Mouse (Mus musculus) adrenal gland, adult 18-20 months (tissue): ENCODE data around the gene Ndufs2. TPM values are rescaled to one million over a fixed set of nuclear protein-coding genes. Genes with fewer than 3 reads are reported as not detected.
"Not testable (repeated sequence)": the region's sequence is repeated elsewhere in the genome, so short reads cannot be mapped to it uniquely, and the experiment has no call there.

Experiments
- DNase-seq, 2 experiments: peaks; one replicate each; pipeline ENCODE4 v3.0.0; 2021 to 2022; ENCODE audit warnings: low spot score in 2 of 2
- total RNA-seq, 2 experiments: library from RNA; stranded (reverse); gene quantifications; 1 replicate in 1 of 2; 2 replicates in 1 of 2; pipeline ENCODE4 v1.2.3; 2021

Gene Ndufs2
- total RNA-seq, 2 experiments from 2014 or later: 683 to 1,034 TPM

DNA sequence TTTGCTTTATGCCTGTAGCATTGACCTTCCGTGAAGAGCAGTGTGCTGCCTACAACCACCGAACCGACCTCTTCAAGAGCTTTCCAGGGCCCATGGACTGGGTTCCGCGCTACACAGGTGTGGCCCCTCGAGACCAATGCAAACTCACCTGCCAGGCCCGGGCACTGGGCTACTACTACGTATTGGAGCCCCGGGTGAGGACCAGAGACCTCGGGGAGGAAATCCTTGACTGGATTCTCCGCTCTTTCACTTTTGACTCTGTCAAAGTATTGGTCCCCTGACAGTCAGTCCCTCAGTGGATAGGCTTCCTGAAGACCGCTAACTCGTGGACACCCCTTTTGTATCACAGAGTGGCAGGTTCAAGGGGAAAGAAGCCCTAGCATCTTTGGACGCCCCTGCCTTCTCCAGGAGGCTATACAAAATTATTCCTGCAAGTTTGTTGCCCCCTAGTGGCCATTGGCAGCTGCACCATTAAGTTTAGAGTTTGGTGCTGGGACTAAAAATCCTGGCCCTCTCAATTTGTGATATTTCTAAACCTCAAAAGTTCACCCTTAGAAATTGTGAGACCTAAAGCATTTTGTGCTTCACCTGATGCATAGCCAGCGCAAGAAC is 5.9 kb upstream of the Ndufs2 start:
- peak in 1 of 2 experiments; percentile 63 for DNase-seq

DNA sequence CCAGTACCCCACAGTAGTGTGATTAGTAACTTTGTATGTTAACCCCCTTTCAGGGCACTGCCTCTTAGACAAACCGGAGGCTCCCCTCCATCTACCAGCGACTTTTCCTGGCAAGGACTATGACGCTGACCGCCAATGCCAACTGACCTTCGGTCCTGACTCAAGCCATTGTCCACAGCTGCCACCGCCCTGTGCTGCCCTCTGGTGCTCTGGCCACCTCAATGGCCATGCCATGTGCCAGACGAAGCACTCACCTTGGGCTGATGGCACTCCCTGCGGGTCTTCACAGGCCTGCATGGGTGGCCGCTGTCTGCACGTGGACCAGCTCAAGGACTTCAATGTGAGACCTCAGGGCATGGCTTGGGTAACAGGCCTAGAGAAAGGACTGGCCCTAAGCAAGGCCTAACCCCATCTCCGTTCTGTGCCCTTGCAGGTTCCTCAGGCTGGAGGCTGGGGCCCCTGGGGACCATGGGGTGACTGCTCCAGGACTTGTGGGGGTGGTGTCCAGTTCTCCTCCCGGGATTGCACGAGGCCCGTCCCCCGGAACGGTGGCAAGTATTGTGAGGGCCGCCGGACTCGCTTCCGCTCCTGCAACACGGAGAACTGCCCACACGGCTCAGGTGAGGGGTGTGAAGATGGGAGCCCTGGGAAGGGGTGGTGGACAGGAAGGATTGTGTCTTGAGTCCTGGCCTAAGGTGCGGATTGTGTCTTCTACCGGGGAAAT is 5.1 kb upstream of the Ndufs2 start:
- DNase-seq: no peak

DNA sequence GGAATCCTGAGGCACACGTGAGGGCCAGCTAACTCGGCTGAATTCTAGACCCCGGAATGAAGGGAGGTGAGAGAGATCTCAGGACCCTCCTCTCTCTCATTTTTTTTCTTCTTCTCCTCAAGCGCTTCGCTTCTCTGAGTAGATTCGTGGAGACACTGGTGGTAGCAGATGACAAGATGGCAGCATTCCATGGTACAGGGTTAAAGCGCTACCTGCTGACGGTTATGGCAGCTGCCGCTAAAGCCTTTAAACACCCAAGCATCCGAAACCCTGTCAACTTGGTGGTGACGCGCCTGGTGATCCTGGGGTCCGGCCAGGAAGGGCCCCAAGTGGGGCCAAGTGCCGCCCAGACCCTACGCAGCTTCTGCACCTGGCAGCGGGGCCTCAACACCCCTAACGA is 1.2 kb upstream of the Ndufs2 start:
- no peak for DNase-seq

DNA sequence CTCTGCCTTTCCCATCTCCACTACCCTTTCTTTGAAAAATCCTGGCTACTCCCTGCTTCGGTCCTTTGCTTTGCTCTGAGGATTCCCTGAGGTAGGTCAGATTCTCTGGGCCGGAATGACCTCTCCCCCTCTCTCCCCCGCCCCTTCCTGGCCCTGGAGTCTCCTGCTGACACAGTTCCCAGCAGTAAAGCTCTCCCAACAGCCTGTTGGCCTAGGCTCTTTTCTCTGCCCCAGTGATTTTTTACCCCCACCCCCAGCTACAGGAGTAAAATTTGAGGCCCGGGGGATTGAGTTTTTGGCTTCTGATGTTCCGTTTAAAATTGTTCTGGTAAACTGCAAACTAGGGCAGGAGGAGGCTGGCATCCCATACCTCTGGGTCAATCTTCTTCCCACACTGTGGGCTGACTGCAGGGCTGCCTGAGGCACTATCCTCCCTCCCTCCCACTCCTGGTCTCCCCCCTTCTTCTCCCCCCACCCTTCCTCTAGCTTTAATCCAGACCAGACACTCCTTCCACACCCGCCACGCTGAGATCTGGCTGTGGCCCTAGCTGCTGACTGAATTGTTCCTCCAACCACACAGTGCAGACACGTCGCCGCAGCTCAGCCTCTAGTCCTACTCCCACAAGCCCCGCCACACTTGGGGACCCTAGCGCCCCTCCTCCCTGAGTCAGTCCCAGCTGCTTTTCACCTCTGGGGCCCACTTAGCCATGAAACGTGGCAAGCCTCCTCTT is 571 bp upstream of the Ndufs2 start:
- no peak for DNase-seq

DNA sequence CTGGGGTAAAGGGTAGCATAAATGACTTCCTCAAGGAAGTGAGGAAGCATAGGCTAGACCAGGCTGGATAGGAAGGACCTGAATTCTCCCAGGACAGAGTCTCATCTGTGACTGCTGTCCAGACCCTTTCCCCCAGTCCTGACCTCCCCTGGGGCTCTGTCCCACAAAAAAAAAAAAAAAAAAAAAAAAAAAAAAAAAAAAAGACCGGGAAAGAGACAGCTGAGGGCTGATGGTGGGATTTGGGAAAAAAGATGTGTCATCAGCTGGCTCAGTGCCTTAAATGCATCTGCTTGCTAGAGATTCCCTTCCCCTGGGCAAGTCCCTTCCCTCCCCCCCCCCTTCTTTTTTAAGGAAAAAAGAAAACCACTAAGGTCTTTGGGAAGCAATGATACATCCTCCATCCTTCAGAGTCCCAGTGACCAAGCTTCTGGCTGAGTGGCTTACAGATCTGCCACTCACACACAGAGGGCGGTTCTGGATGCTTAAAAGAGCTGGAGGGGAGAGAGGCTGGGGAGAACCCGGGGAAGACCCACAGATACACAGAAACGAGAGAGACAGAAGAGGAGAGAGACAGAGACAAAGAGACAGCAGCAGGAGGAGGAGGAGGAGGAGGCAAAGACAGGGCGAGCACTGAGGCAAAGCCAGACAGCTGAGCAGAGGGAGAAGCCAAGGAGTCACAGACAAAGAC is 1.1 kb downstream of the Ndufs2 start, which contains the start of gene Adamts4:
Gene Adamts4 (plus strand): TSS at position 509 of the 688 bp plus-strand sequence.
- DNase-seq: no peak

DNA sequence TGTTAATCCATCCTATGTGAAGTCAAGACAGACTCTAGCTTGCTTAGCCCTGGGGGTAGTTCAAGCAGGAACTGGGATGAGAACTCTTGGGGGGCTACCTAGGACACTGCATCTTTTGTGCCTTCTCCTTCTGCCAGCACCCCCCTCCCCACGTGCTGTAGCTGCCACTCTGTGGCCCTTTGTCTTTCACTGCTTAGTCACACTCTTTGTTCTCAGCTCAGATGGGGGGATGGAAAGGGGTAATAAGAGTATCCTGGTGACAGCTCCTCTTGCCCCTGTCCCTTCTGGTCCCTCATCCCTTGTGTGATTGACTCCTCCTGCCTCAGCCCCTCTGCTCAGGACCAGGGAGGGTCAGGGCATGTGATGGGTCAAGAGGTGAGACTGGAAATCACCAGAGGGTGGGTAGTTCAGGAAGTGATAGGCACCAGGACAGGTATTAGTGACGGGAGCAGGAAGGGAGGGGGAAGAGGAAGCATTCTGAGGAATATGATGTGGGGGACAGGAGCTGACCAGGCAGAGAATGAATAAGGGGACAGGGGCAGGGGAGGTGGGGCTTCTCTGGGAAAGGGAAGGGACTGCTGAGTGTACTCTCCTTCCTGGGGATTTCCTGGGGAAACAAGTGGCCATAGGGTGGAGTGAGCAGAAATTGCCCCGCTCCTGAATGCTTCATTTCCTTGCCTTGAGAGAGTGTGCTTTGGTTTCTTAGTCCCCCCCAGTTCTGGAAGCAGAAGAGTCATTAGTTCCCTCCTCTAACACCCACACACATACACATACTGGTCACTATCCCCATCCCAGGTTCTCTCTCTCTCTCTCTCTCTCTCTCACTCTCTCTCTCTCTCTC is 2.6 kb downstream of the Ndufs2 start:
- no peak for DNase-seq

DNA sequence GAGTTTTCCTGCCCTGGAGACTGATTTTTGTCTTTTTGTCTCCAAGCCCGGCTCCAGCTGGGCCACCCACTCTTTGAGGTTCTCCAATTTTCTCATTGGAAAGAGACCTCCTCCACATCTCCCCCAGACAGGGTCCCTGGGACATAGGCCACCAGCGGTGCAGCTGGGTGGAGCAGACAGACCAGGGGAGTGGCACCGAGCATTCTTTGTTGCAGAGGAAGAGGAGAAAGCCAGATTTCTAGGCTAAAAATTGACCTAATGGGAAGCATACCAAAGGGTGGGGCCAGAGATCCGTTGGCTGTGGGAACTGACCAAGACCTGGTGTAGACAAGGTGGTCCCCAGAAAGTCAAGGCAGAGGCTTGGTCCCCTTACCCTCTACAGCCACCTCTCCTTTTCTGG is 3.3 kb downstream of the Ndufs2 start:
- no peak for DNase-seq

DNA sequence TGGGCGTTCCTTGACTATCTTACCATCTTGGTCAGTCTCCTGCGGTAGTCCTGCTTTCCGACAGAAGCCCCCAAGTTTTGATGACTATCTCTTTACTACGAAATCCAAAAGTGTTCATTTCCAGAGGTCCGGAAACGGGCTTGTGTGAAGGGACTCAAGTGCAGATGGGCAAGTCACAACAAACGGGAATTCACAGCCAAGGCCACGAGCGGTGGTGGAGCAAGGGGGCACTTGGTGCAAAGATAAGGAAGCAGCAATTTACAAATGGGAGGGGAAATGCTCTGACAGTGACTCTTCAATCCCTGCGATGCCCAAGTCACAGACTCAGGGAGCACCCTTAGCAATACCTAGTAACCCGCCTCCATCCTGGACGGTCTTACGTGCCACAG is 3.7 kb downstream of the Ndufs2 start:
- peak in 1 of 2 experiments; percentile 52 for DNase-seq

DNA sequence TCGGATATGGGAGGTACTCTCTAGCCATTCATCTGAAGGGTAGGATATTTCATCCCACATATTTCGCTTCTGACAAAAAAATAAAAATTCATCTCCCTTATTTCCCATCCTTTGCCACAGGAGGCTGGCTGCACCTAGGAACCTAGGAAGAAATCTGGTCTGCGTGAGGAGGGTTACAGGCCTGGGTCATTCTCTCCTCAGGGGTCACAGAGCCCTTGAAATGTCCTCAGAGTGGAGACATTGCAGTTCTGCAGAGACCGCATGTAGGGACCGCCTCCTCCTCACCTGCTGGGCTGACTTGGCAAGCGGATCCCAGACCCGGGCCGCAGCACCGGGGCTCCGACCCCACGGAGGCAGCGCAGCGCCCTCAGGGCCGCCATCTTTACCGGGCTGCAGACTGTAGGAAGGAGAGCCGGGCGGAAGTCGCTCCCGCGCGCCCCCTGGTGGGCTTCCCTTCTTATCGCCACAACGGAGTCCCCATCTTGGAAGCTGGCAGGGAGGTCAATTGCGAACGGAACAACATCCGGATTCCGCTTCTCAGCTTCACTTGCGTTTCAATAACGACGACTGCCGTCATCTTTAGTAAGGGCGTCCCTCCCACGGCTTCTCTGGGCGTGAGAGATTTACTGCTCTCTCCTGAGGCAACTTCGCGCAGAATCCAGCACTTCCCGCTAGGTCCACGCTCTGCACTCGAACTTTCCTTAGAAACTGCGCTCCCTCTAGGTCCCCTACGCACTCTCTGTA is 4.3 kb downstream of the Ndufs2 start:
- peak; percentile 97 for DNase-seq

DNA sequence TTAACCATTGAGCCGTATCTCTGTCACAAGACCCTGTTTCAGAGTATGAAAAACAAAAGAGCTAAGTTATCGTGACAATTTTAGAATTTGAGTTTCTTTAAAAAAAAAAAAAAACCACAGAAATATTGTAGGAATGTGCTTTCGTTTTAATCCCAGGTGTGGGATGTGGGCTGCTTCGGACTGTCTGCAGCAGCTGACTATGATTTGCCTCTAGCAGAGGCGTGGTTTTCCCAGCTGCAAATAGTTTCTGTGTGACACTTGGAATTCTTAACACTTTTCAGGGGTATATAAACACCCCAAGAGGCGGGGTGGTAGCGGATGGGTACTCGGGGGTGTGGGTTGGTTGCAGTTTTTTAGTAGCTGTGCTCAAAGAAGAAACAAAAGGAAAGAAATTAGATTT is 5.8 kb downstream of the Ndufs2 start:
- no peak for DNase-seq

DNA sequence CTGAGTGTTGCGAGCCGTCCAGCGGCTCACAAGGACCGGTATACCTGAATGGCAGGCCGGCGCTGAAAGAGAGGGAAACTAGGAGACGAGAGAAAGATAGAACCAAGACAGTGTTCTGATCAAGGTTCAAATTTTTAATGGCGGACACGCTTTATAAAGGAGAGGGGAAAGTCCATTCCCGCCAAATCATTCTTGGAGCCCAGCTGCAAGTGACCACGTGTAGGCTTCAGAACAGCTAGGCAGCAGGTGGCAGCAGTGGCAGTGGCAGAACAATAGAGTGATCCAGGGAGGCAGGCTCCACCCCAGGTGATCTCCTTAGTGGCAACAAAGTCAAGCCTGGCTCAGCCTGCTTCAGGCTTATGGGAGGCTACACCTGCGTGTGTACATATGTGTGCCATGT is 9.2 kb downstream of the Ndufs2 start:
- not testable (repeated sequence) for DNase-seq

DNA sequence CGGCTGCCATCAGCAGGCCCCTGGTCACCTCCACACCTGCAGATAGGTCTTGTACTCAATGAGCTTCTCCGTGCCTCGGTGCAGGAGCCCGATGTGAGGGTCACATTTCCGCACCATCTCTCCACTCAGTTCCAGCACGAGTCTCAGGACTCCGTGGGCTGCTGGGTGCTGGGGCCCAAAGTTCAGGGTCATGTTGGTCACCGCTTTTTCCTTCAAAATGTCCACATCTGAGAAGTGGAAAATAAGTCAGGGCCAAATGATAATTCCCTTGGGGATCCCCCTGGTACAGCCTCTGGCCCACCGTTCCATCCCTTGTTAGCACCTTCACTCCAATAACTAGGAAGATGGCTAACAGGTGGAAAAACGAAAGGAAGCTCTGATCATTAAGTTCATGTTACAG is 10.3 kb downstream of the Ndufs2 start:
- DNase-seq: no peak

DNA sequence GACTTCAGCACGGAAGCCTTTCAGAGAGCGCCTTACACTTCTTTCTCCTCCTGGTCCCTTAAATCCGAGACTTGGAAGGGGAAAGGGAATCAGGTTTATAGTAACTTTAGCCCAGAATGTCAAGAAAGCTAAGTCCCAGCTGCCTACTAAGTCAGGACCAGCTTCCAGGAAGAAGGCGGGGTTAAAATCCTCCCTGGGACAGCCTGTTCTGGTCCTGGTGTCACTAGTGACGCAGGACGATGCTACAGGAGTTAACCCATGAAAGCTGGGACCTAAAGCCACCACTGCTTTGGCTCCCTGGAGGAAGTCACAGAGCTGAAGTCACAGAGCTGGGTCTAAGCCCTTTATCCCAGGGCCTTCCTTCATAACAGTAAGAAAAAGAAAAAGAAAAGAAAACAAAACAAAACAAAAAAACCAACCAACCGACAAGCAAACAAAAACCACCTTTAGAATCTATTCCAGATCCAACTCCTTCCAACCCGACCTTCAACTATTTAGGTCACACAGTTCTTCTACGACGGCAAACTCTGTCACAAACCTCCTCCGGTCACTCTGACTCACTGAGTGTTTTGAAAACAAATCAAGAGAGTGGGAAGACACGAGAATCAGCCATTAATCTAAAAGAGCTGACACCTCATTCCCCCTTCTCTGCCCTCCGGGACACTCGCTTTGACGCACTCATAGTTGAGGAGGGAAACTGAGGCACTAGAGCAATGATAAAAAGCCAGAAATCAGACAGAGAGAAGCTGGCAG is 11.0 kb downstream of the Ndufs2 start:
- DNase-seq: peak; percentile 53 to 57

DNA sequence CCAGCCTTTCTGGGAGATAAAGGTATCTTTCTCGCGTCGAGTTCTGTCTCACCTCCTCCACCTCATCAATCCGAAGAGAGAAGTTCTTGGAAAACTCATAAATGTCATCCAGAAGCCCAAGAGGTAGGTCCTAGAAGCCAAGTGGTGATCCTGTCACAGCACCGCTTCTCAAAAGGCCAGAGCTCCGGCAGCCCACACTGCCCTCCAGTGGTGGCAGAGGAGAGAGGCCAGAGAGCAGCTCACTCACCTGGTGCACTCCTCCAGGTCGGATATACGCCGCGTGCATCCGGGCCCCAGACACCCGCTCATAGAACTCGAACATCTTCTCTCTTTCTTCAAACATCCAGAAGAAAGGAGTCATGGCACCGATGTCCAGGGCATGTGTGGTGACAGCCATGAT is 12.7 kb downstream of the Ndufs2 start:
- DNase-seq: peak; percentile 70 to 71

DNA sequence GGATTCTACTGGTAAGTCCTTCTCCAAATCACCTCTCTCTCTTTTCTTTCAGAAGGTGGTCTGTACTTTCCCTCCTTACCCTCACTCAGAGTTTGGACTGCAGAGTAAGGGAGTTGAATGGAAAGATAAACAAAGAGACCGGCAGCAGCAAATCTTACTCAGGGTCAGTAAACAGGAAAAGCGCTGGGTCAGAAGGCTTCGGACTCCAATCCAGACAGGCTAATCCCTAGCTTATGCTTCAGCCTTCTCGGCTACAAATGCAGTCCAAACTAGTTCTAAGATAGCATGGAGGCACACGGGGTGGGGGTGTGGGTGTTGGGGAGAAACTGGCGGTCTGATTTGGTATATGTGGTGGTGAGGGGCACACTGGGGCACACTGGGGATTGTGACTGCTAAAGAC is 13.8 kb downstream of the Ndufs2 start:
- no peak for DNase-seq

DNA sequence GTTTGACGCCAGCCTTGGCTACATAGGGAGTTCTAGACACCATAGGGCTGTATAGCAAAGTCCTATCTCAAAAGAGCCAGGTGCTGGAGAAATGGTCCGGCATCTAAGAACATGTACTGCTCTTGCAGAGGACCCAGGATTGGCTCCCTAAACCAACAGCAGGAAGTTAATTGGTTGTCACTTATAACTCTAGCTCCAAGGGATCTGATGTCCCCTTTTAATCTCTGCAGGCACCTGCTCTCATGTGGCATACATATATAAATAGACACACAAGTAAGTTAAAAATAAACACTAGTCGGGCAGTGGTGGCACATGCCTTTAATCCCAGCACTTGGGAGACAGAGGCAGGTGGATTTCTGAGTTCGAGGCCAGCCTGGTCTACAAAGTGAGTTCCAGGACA is 15.4 kb downstream of the Ndufs2 start:
- no peak for DNase-seq

DNA sequence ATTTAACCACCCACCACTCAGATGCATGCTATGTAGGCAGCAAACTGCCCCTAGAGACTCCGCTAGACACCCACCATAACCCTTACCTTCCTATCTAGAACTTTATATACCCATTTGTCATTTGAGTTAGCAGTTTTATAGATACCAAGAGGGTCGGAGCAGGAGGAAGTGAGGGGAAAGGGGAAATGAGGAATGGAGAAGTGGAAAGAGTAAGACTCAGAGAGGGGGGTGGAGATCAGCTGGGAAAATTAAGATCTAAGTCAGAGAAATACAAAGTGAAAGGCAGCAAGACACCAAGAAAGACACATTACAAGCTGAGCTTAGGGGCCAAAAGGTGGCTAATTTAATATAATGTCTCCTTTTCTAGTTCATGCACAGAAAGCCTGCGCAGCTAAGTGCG is 16.6 kb downstream of the Ndufs2 start:
- no peak for DNase-seq

DNA sequence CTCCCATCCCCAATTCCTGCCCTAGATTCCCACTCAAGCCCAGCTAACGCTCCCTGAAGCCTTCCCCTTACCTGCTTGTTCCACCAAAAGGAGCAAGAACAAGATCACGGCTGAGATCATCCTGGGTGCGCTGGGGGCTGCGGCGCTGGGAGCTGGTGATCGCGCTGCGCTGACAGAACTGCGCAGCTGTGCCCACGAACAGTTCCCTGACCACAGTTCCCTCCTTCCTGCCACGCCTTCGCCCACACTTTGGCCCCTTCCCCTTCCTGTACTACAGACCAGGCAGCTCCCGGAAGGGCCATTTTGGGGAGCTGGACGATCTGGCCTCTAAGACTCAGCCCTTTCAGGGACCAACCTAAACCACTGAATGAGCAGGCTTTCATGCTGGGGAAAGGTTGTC is 17.1 kb downstream of the Ndufs2 start, which contains the start of gene Fcer1g:
Gene Fcer1g (minus strand): TSS at position 240 of the 400 bp plus-strand sequence.
- DNase-seq: no peak
